Mouse (Mus musculus) embryonic facial prominence, embryonic 14.5 days (tissue): ENCODE measurements at regions not wholly inside any gene's neighbourhood (a gene's known extent, or its start where the extent isn't known, plus 50 kb on each side); places are given as distances from the start of the nearest gene placed in this dataset.

Source experiments
- ATAC-seq: fragments of 200-750 bp; cut with Nextera tagmentation; 2 replicates; pipeline ENCODE4 v1.8.0; 2017; ENCODE audit warnings: low read depth, moderate number of reproducible peaks, moderate TSS enrichment
- DNase-seq: peaks from one replicate; pipeline ENCODE4 v3.0.0-alpha.2; 2015; ENCODE audit warnings: low spot score
- H3K27ac ChIP-seq: fragments of 300-500 bp; sonication (generic); replicated peaks from 2 replicates; pipeline ENCODE4 v1.5.1; 2014; ENCODE audit warnings: low read depth, mild to moderate bottlenecking, low read length, moderate library complexity
- H3K27me3 ChIP-seq: fragments of 300-500 bp; sonication (generic); replicated peaks from 2 replicates; pipeline ENCODE4 v1.6.1; 2014; ENCODE audit warnings: low read length; ENCODE audit not compliant: control insufficient read depth, insufficient read depth
- H3K36me3 ChIP-seq: fragments of 300-500 bp; sonication (generic); 2 replicates; pipeline ENCODE4 v1.6.1; 2014; ENCODE audit warnings: low read length, mixed read lengths; ENCODE audit not compliant: control insufficient read depth, insufficient read depth
- H3K4me1 ChIP-seq: fragments of 300-500 bp; sonication (generic); 2 replicates; pipeline ENCODE4 v1.6.1; 2014; ENCODE audit warnings: antibody characterized with exemption, low read length; ENCODE audit not compliant: control insufficient read depth, insufficient read depth
- H3K4me2 ChIP-seq: fragments of 300-500 bp; sonication (generic); 2 replicates; pipeline ENCODE4 v1.6.1; 2014; ENCODE audit warnings: low read depth, mild to moderate bottlenecking, low read length, moderate library complexity, mixed read lengths
- H3K4me3 ChIP-seq: fragments of 300-500 bp; sonication (generic); 2 replicates; pipeline ENCODE4 v1.5.1; 2014; ENCODE audit warnings: low read depth, mild to moderate bottlenecking, low read length
- H3K9ac ChIP-seq: fragments of 300-500 bp; sonication (generic); 2 replicates; pipeline ENCODE4 v1.6.1; 2014; ENCODE audit warnings: low read depth, mild to moderate bottlenecking, low read length, moderate library complexity, mixed read lengths
- H3K9me3 ChIP-seq: fragments of 300-500 bp; sonication (generic); 2 replicates; pipeline ENCODE4 v1.6.1; 2016; ENCODE audit warnings: low read length; ENCODE audit not compliant: control insufficient read depth
- WGBS: fragments of 180-500 bp; shearing (Covaris S2); extraction: QIAGEN DNeasy Blood & Tissue Kit; methylation state at CpG from one replicate; pipeline ENCODE4 v1.1.7; 2014; 5-methylcytosine and 5-hydroxymethylcytosine counted together

GRCm38 (mm10) chr1:44849366-44849951 is 298.1 kb downstream of the Gulp1 start:
- WGBS = 38% methylated on average over 4 of the region's 4 CpGs
- ATAC-seq = no peak
- Histone ChIP-seq H3K36me3 (no peaks in the 10 kb centered on the region), H3K4me1 (no peaks in the 10 kb centered on the region), H3K4me3 (no peak overlapping the region), H3K9ac (no peak overlapping the region), H3K9me3 (no peaks in the 10 kb centered on the region), H3K27ac (no peak overlapping the region), H3K4me2 (no peak overlapping the region), H3K27me3 (no peaks in the 10 kb centered on the region)
- DNase-seq = peak; percentile 33

GRCm38 (mm10) chr1:44863390-44863789 is 312.1 kb downstream of the Gulp1 start:
- 74% methylated on average over 1 of the region's 1 CpGs for WGBS
- Histone ChIP-seq H3K4me2 (no peak overlapping the region), H3K4me1 (no peaks in the 10 kb centered on the region), H3K9ac (no peak overlapping the region), H3K27me3 (no peaks in the 10 kb centered on the region), H3K4me3 (no peak overlapping the region), H3K27ac (no peak overlapping the region), H3K9me3 (no peaks in the 10 kb centered on the region), H3K36me3 (no peaks in the 10 kb centered on the region)
- DNase-seq = no peak
- ATAC-seq = no peak

- 83% methylated on average over 1 of the region's 1 CpGs for WGBS
- DNase-seq = no peak
- Histone ChIP-seq H3K4me2 (no peak overlapping the region), H3K9me3 (no peaks in the 10 kb centered on the region), H3K36me3 (no peaks in the 10 kb centered on the region), H3K27me3 (no peaks in the 10 kb centered on the region), H3K9ac (no peak overlapping the region), H3K4me1 (no peaks in the 10 kb centered on the region), H3K4me3 (no peak overlapping the region), H3K27ac (no peak overlapping the region)
- no peak for ATAC-seq
Measured at GRCm38 (mm10) chr1:44863818-44864217, 312.5 kb downstream of the Gulp1 start.

GRCm38 (mm10) chr1:44891611-44892010 is 340.3 kb downstream of the Gulp1 start:
- ATAC-seq = no peak
- DNase-seq = no peak
- Histone ChIP-seq H3K4me2 (no peak overlapping the region), H3K27me3 (no peaks in the 10 kb centered on the region), H3K4me1 (no peaks in the 10 kb centered on the region), H3K9ac (no peak overlapping the region), H3K27ac (peak overlapping the region; percentile 34; the same call in 1 of the 2 replicates), H3K9me3 (no peaks in the 10 kb centered on the region), H3K36me3 (no peaks in the 10 kb centered on the region), H3K4me3 (no peak overlapping the region)

GRCm38 (mm10) chr1:44892378-44892777 is 341.1 kb downstream of the Gulp1 start:
- no peaks in the 10 kb centered on the region for H3K27me3 ChIP-seq
- H3K4me1 ChIP-seq = no peaks in the 10 kb centered on the region
- no peaks in the 10 kb centered on the region for H3K9me3 ChIP-seq
- DNase-seq = no peak
- H3K4me2 ChIP-seq = no peak overlapping the region
- 55% methylated on average over 1 of the region's 1 CpGs for WGBS
- no peak overlapping the region; the same call in 1 of the 2 replicates for H3K27ac ChIP-seq
- H3K4me3 ChIP-seq = no peak overlapping the region
- no peak overlapping the region for H3K9ac ChIP-seq
- no peak for ATAC-seq
- H3K36me3 ChIP-seq = no peaks in the 10 kb centered on the region
